Mouse (Mus musculus) right cerebral cortex, postnatal 4 days (tissue): ENCODE measurements at regions not wholly inside any gene's neighbourhood (a gene's known extent, or its start where the extent isn't known, plus 50 kb on each side); places are given as distances from the start of the nearest gene placed in this dataset.
"Not testable (repeated sequence)": the region's sequence is repeated elsewhere in the genome, so short reads cannot be mapped to it uniquely, and the experiment has no call there.

Source experiments
- DNase-seq: peaks from one replicate; pipeline ENCODE4 v3.0.0-alpha.2; 2022

DNA sequence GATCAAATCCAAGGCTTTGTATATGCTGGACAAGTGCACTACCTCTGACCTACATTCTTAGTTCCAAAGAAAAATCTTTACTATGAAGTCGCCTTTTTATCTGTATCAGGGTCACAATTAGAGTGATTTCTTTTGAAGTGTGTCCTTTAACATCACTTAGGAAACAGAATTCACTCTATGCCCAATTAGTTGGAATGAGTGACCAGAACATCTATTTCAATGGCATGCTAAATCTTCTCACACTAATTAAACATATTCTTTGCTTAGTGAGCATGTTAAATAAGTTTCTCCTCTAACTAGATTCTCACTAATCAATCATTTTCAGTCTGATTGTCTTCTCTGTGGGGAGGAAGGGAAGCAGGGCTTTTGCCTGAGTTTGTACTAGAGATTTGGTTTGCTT, 84.9 kb downstream of the Arl6ip6 start:
- DNase-seq: no peak

DNA sequence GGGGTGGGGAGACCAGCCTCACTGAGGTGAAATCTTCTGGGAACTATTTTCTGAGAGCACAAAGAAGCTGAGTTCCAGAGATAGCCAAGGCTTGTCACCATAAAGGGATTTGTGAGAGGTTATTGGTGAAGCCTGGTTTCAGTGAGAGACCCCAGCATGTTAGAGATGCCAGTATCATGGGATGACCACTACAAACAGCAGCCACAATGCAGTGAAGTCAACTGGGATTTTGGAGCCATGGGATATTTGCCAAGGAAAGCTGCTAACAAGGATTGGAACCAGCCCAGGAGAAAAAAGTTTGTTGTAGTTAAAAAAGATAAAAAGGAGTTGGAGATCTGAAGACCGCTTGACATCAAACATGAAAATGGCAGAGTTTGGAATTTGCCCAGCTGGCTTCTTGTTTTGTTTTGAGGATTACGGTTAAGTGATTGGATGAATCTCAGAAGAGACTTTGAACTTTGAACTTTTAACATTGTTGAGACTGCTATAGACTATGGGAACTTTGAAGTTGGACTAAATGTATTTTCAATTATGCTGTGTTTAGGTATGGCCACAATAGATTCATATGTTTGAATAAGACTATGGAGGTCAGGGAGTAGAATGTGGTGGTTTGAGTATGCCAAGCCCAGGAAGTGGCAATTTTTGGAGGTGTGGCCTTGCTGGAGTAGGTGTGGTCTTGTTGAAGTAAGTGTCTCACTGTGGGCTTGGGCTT, 110.3 kb downstream of the Arl6ip6 start:
- no peak for DNase-seq

DNA sequence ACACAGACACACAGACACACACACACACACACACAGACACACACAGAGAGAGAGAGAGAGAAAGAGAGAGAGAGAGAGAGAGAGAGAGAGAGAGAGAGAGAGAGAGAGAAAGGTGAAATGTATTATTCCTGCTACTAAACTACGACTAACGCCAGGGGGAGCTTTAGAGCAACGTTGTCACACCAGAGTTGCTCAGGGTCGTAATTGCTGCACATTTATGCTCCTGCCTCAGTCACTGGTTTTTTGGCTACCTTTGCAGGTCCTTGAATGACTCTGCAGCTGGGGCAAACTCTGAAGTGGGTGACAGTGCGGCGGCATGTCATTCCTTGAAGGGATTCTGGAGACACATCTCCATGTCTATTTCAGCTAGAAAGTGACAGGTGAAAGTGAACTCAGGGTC, 139.2 kb downstream of the Arl6ip6 start:
- DNase-seq: peak; percentile 69

DNA sequence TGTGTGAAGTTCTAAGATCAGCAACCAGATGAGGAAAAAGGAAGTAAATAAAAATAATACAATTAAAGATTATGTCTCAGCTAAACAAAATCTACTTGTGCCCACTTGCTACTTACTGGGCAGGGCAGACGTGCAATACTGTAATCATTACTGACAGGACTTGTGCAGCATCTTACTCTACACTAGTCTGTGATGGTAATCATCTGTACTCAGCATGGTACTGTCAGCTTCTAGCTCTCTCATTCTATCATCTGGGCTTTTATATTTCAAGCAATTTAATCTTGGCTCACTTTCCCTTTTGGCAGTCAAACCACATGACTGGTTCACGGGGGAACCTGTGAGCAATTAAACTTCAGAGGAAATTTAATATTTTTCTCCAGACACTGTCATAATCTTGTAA, 167.5 kb downstream of the Arl6ip6 start:
- no peak for DNase-seq

DNA sequence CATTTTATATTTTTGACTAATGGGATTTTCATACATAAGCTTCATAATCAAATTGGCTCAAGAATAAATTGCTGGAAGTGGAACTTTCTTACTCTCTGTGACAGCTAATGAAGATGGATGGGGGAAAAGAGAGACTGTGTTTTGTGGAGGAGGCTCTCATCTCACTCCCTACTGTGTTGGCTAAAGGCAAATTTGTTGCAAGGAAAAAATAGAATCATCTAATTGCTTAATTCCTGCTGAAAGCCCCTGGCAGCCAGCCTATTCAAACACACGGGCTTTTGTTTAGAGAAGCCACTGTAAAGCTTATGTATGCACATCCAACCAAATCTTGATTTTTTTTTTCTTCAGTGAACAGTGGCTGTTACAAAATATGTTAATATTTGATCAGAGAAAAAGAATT, 190.8 kb downstream of the Arl6ip6 start:
- no peak for DNase-seq

DNA sequence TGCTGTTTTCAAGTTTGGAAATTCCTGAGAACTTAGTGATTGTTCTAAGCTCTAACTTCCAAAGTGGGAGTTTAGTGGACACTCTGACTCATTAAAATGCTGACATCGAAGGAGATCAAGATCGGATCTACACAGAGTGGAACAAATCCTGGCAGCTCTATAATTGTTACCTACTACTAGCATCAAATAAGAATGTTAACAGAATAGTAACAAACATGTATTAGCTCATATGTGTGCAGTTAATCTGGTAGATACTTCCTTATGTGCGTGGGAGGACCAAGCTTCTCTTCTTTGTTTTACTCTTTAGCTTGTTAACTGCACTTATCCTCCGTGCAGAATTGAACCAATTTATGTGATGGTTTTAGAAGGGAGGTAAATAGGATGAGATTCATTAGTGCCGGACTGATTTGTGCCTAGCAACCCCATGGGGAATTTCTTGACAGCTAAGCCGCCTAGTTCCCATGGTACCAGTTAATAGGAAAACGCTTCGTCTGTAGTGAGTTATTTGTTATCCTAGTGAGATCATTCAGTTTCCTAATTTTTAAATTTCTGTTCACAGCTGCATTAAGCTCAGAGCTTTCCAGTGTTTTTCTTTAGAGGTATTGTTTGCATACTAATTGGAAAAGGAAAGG, 193.1 kb downstream of the Arl6ip6 start:
- no peak for DNase-seq

DNA sequence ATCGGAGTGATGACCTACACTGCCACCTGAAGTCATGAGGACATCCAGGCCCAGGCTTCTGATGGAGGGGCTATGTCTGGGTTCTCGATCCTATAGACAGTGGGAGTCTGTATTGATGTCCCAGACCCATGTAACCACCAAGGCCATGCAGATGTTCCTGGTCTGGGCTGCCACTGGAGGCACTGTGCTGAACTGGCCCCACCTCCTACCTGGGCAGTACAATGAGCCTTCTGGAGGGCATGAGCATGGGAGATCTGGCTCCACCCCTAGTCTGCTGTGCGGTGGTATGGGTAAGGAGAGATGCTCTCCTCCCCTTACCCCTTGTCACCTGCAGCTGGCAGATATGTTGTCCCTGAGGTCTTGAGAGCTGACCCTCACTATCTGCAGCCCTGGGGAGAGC, 197.1 kb downstream of the Arl6ip6 start:
- no peak for DNase-seq

DNA sequence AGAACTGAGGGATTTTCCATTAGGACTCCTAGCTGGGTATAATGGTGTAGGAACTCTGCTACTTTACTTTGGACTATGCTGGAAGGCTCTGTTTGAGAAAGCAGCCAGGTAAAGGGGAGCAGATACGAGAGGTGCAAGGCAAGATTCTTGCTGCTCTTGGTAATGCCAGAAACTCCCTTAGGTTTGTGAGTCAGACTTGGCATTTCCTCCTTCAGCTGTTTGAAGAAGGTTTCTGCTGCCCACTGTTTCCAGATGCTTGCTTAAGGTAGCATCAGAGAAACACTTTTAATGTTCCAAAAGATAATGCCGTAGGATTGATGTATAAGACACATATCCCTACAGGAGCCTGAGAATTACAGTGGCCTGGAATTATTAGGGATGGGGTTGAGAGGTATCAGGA, 222.9 kb downstream of the Arl6ip6 start:
- DNase-seq: no peak

DNA sequence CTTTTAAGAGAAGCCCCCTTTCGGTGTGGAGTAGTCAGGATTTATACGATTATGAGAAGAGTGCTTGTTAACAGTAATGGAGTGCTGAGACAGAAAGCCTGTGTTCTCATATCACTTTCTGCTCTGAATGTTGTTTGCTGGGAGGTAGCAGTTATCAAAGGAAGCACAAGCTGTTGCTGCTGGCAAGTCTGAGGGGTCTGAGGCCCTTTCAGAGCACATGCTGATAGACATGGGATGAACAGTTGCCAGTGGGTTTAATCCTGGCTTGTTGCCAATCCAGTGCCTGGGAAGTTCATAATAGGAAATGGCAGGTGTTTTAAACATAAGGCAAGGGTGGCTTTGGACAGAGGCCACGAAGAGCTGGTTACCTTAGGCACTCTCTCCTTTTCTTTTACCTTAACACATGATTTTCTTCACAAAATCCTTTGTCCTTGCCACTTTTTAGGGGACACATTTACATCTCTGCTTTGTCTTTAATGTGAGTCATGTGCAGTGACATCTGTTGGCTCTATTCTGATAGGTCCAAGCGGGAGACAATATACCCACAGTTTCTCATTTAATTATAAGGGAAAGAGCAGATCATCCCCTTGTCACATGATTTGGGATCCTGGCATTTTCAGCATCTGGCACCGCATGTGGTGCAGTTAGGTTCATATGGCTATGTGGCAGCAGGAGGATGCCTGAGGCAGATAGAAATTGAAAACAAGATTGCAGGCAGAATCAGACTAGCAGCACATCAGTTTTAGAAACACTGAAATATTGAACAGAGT, 245.7 kb downstream of the Arl6ip6 start:
- peak; percentile 27 for DNase-seq

DNA sequence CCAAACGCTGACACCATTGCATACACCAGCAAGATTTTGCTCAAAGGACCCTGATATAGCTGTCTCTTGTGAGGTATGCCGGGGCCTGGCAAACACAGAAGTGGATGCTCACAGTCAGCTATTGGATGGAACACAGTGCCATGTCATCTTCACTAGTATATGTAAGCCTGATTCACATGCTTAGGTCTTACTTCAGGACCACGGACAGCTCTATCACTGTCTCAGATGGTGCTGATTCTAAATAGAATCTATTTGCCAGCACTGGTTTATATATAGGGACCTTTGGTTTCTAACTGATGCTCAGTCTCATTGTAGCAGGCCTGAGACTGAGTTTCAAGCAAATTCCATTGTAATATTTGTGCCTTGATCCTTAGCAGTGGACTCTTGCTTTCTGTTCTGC, 248.8 kb downstream of the Arl6ip6 start:
- DNase-seq: not testable (repeated sequence)

DNA sequence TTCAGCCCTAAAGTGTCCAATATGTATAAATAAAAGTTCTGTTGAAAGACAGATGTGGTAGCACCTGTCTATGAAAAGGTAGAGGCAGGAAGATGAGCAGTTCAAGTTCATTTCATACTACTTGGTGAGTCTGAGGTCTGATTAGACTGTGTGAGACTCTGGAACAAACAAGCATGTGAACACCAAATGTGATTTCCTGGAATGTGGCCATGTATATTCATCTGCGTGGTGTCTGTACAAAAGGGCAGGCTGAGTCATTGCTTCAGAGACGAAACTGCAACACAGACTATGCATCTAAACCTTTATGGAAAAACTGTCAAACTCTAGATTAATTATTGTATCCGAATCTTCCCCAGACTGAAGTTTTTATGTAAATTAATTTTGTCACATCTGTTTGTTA, 268.7 kb downstream of the Arl6ip6 start:
- no peak for DNase-seq

DNA sequence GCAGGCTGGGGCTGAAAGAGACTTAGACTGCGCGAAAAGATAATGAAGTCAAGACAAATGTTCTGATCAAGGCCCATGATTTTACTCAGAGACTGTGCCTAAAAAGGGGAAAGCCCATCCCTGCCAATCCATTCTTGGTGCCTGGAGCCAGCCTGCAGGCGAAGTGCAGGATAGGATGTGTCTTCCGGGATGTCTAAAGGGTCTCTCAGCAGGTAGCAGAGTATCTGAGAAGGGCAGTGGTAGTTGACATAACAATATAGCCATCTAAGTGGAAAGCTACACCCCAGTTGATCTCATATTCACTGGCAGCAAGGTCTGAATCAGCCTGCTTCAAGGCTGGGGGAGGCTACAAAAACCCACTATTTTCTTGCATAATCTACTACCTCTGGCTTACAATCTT, 282.9 kb downstream of the Arl6ip6 start:
- no peak for DNase-seq

DNA sequence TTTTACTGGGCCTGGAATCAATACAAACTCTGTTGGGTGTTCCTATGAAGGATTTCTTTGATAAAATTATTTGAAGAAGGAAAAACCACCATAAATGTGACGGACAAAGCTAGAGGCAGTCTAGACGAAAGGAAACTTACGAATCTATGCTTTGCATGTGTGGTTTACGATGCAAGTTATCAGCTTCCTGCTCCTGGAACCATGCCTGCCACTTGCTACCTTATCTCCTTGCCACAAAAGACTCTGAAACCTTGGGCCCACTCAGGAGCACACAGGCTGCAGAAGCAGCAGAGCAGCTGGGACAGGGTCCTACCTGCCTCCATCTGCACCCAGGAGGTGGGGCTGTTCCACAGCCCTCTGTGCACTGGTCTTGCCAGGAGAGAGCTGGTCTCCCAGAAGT, 287.5 kb downstream of the Arl6ip6 start:
- not testable (repeated sequence) for DNase-seq

DNA sequence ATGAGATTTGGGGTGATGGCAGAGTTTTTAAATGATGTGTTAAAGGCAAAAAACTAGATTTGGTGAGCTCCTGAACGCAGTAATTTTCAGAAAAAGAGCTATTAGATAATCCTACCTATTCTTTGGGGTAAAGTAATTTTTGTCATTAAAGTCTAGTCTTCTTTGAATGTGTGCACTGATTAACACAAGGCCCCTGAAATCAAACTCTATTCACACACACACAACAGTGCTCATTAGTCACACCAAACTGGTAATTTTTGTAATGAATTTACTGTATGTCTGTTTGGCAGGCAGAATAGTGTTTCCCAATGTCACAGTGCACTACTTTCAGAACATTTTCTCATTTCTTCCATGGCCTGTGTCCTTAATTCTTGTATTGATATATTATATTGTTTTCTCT, 296.8 kb downstream of the Arl6ip6 start:
- no peak for DNase-seq

DNA sequence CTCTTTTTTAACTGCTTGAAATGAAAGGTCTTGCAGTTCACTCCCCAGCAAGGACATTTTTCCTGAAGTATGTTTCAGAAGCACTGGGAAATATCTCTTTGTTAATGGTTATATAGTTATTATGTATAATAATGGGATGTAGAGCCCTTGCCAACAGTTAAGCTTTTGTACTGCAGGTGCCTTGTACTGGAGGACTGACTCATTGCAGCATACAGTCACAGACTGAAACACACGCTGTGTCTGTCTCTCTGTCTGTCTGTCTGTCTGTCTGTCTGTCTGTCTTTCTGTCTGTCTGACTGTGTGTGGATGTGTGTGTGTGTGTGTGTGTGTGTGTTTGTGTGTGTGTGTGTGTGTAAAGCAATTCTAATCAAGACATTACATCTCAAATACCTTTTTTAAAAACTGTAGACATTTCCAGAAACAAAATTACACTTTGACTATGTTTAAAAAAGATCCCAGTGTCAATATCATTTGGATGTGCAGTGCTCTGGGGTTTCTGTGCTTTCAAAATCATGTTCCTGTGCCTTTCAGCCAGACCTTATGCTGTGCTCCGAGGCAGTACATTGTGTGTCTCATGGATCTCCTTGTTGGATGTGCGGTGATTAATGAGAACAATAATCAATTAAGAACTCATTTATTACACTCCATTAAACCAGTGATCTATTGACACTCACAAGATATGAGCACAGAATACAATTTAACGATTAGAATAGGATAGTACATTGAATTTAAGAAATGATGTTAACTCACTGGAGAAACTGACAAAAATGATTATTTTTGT, 299.5 kb downstream of the Arl6ip6 start:
- no peak for DNase-seq

DNA sequence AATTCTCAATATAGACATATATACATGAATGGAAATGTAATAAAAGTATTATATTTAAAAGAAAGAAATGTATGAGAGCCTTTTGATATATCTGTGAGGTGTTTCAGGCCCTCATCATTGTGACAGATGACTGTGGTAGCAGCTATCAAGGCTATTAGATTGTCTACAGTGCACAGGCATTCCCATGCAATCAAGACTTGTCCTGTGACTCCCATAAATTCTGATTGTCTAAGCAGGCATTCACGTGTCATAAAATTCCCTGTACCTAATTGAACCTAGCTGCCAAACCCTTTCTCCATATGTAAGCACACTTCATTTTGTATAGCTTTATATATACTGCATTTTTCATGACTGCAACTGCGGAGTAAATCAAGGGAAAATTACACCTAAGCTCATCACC, 301.3 kb downstream of the Arl6ip6 start:
- no peak for DNase-seq

DNA sequence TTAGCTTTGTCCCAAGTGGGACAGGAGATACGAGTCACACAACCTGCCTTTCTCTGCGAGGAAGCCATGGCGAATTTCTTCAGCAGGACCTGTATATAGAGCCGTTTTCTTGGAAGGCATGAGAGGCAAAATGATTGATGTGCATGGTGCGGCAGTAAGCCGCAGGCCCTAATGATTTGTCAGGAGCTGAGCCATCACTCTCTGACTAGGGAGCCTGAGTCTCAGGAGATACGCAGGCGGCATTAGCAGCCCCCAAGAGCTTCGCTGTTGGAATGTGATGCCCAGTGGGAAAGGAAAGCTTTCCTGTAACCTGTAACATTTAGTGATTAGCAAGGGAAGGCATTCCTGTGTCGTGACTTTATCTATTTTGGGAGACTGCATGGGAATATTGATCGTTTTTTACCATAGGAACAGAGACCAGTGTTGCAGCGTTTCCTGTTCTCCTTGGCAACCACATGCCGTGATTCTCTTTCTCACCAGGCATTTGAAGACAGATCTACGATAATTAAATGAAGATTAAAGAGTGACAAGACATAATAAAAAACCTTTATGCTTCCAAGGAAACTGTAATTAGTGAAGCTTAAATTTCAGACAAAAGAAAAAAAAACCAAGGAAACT, 310.2 kb downstream of the Arl6ip6 start:
- DNase-seq: peak; percentile 7

DNA sequence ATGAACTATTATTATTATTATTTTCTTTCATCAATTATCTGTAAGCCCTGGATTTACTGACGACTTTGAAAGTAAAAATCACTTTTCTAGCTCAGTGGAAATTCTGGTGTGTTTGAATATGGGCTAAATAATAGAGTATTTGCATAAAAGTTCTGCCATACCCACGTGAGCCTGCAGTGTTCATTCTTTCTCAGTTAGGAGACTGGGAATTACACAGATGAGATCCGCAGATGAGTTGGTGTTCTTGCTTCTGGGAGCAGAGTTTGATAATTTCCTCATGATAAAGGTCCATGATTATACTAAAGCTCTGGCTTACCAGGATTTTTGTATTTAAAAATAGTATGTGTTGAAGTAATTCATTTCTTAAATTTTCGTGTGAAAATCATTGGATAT, 310.7 kb downstream of the Arl6ip6 start:
- no peak for DNase-seq

DNA sequence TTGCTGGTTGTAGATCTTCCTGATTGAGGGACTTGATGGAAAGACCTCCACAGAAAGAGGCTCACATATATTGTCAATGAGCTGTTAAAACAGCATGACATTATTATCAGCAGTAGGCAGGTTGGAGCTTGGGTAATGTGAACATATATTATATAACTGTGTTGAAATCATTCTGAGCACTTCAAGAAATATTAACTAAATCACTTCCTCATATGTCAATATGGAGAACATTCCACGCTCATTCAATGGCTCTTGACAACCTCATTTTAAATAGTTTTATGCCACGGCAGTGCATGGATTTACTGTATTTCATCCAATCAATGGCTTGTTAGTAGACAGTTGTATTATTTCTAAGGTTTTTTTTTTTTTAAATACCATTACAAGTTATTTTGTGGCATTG, 350.6 kb downstream of the Arl6ip6 start:
- no peak for DNase-seq

DNA sequence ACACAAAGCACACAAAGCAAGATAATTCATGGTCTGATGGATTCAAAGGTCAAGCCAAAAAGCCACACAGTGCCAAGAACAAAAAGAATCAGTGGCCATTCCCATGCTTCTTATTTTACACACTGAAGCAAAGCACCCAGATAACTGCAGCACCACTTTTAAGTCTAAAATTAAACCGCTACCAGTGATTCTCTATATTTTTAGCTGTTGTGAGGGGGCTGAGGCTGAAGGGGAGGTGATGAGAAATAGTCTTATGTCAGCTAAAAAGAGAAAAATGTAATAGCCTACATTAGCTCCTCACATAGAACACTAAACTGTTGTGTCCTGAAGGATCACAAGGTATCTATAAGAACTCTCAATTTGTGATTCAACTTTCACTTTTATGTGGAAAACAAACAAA, 382.5 kb downstream of the Arl6ip6 start:
- no peak for DNase-seq

DNA sequence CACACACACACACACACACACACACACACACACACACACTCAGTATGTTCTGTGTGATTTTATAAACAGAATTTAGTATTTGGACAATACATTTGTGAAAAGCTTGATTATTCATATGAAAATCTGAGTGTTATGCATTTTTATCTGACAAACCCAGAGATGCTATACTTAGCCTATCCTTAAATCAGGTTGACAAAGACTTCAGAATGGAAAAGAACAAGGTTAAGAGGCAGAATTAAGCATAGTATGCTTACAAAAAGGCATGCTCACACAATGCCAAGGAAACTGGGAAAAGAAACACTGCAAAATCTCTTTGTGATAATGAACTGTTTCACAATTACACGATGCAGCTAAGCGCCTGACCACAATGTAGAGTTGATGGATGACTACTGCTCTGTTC, 414.3 kb downstream of the Arl6ip6 start:
- no peak for DNase-seq

DNA sequence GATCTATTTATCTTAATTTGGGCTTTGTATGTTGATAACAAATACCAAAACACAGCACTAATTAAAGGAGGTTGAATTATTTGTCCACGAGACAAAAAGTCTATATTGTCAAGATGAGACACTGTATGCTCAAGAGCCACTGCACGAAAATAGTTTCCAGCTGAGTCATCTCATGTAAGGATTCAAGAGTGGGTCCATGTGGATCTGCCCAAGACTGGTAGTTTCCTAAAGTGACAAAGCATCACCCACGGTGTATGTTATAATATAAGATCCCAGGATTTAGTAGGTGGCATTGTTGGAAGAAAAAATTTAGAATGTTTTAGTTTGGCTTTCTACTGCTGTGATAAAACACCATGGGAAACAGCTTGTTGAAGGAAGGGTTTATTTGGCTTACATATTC, 428.2 kb downstream of the Arl6ip6 start:
- DNase-seq: no peak
